Mouse (Mus musculus) effector memory CD4-positive, alpha-beta T cell, adult 5 months (primary cell): ENCODE data around the gene Rab1b. TPM values are rescaled to one million over a fixed set of nuclear protein-coding genes. Genes with fewer than 3 reads are reported as not detected.

Source experiments
- polyA plus RNA-seq: library from polyadenylated mRNA; unstranded; fragments of 100-300 nt; shearing (Covaris generic); gene quantifications from one replicate; pipeline ENCODE4 v1.2.1, GENCODE M21; 2017

Rab1b gene
- 151 TPM for polyA plus RNA-seq

GRCm38 (mm10) chr19:5106731-5107191 is at the start of gene Rab1b:
Rab1b (minus strand) TSS chr19:5107072.

GRCm38 (mm10) chr19:5118384-5118698 is 11.5 kb upstream of the Rab1b start, which contains the start of gene Klc2:
Klc2 (minus strand) TSS chr19:5118560.

GRCm38 (mm10) chr19:5098363-5099143 is 8.3 kb downstream of the Rab1b start, which contains the start of gene Cnih2:
Cnih2 (minus strand) TSS chr19:5098521.

GRCm38 (mm10) chr19:5087884-5088728 is 18.8 kb downstream of the Rab1b start, which contains the start of gene Yif1a:
Yif1a (plus strand) TSS chr19:5088538.

GRCm38 (mm10) chr19:5085145-5085863 is 21.6 kb downstream of the Rab1b start, which contains the start of gene Tmem151a:
Tmem151a (minus strand) TSS chr19:5085531.

GRCm38 (mm10) chr19:5067867-5068569 is 38.9 kb downstream of the Rab1b start, which contains the start of gene Cd248:
Cd248 (plus strand) TSS chr19:5068078.

GRCm38 (mm10) chr19:5050047-5050905 is 56.6 kb downstream of the Rab1b start, which contains the start of gene Rin1:
Rin1 (plus strand) TSS chr19:5050481.

Other genes starting within 250 kb of the Rab1b start
- not detected for gene Actn3, start 229.2 kb downstream of the Rab1b start, polyA plus RNA-seq
- 3.8 TPM for gene Zdhhc24, start 228.4 kb downstream of the Rab1b start, polyA plus RNA-seq
- gene Bbs1, start 200.4 kb downstream of the Rab1b start, polyA plus RNA-seq, result 0.37 TPM
- gene Dpp3, start 178.8 kb downstream of the Rab1b start, polyA plus RNA-seq, result 59.5 TPM
- 1.1 TPM for gene Peli3, start 163.9 kb downstream of the Rab1b start, polyA plus RNA-seq
- 37.5 TPM for gene Mrpl11, start 144.9 kb downstream of the Rab1b start, polyA plus RNA-seq
- not detected for gene Npas4, start 116.8 kb downstream of the Rab1b start, polyA plus RNA-seq
- 2.2 TPM for gene Slc29a2, start 83.2 kb downstream of the Rab1b start, polyA plus RNA-seq
- 3.6 TPM for gene B4gat1, start 68.2 kb downstream of the Rab1b start, polyA plus RNA-seq
- 2.4 TPM for gene AC124502.3, start 68.2 kb downstream of the Rab1b start, polyA plus RNA-seq
- gene Brms1, start 65.7 kb downstream of the Rab1b start, polyA plus RNA-seq, result 84.9 TPM
- gene Rin1, start 56.6 kb downstream of the Rab1b start, polyA plus RNA-seq, result 0.35 TPM
- gene Cd248, start 39.0 kb downstream of the Rab1b start, polyA plus RNA-seq, result not detected
- gene Tmem151a, start 21.5 kb downstream of the Rab1b start, polyA plus RNA-seq, result 0.57 TPM
- 28.5 TPM for gene Yif1a, start 18.5 kb downstream of the Rab1b start, polyA plus RNA-seq
- 0.87 TPM for gene Cnih2, start 8.6 kb downstream of the Rab1b start, polyA plus RNA-seq
- gene Klc2, start 11.5 kb upstream of the Rab1b start, polyA plus RNA-seq, result 2.6 TPM
- gene Pacs1, start 166.0 kb upstream of the Rab1b start, polyA plus RNA-seq, result 95.2 TPM
- gene Sf3b2, start 188.4 kb upstream of the Rab1b start, polyA plus RNA-seq, result 294 TPM
- gene Gal3st3, start 191.3 kb upstream of the Rab1b start, polyA plus RNA-seq, result not detected
- gene Catsper1, start 228.7 kb upstream of the Rab1b start, polyA plus RNA-seq, result not detected
- gene Cst6, start 242.5 kb upstream of the Rab1b start, polyA plus RNA-seq, result 0.65 TPM